Mouse (Mus musculus) lung, embryonic 14.5 days (tissue): Measurements from ENCODE around the gene Fam57b. TPM values are rescaled to one million over a fixed set of nuclear protein-coding genes. Genes with fewer than 3 reads are reported as not detected.

Experiments used
- ATAC-seq: fragments of 200-750 bp; cut with Nextera tagmentation; 2 replicates; pipeline ENCODE4 v1.8.0; 2017; ENCODE audit warnings: mild to moderate bottlenecking, moderate TSS enrichment, moderate library complexity; ENCODE audit not compliant: insufficient read depth
- DNase-seq: peaks from one replicate; pipeline ENCODE4 v3.0.0-alpha.2; 2015
- H3K27ac ChIP-seq: fragments of 300-500 bp; sonication (generic); 2 replicates; pipeline ENCODE4 v1.5.1; 2014; ENCODE audit warnings: low read depth, mild to moderate bottlenecking, moderate library complexity
- H3K27me3 ChIP-seq: fragments of 300-500 bp; sonication (generic); 2 replicates; pipeline ENCODE4 v1.6.1; 2014; ENCODE audit warnings: low read length, control low read depth; ENCODE audit not compliant: insufficient read depth
- H3K36me3 ChIP-seq: fragments of 300-500 bp; sonication (generic); 2 replicates; pipeline ENCODE4 v1.6.1; 2014; ENCODE audit warnings: control low read depth; ENCODE audit not compliant: insufficient read depth
- H3K4me1 ChIP-seq: fragments of 300-500 bp; sonication (generic); 2 replicates; pipeline ENCODE4 v1.6.1; 2014; ENCODE audit warnings: antibody characterized with exemption, control low read depth; ENCODE audit not compliant: insufficient read depth
- H3K4me2 ChIP-seq: fragments of 300-500 bp; sonication (generic); 2 replicates; pipeline ENCODE4 v1.6.1; 2014; ENCODE audit warnings: mild to moderate bottlenecking
- H3K4me3 ChIP-seq: fragments of 300-500 bp; sonication (generic); 2 replicates; pipeline ENCODE4 v1.5.1; 2014; ENCODE audit warnings: low read depth, low read length
- H3K9ac ChIP-seq: fragments of 300-500 bp; sonication (generic); 2 replicates; pipeline ENCODE4 v1.6.1; 2014
- H3K9me3 ChIP-seq: fragments of 300-500 bp; sonication (generic); 2 replicates; pipeline ENCODE4 v1.6.1; 2016; ENCODE audit warnings: low read depth, low read length, control low read depth
- CTCF ChIP-seq: IDR thresholded peaks from 2 replicates; pipeline ENCODE4 v1.5.1; 2016; ENCODE audit warnings: antibody characterized with exemption, low read depth
- WGBS: fragments of 180-500 bp; shearing (Covaris S2); extraction: QIAGEN DNeasy Blood & Tissue Kit; methylation state at CpG from one replicate; pipeline ENCODE4 v1.1.7; 2014; 5-methylcytosine and 5-hydroxymethylcytosine counted together
- polyA plus RNA-seq: library from polyadenylated mRNA; unstranded; fragments of >200 nt; fragmentation: Nextera tagmentation; extraction: Ambion mirVana; gene quantifications from 2 replicates; pipeline ENCODE4 v1.2.1, GENCODE M21; 2014

Gene Fam57b
- 0.17 and 0.88 TPM in 2 replicates for polyA plus RNA-seq

- peak within 1 kb of the TSS; percentile 95 for H3K4me2 ChIP-seq
- whole genome bisulfite sequencing = 13% methylated on average over 20 of the region's 21 CpGs
- peaks cover 39% of the 10 kb centered on the region for H3K36me3 ChIP-seq
- TF ChIP-seq CTCF = no peak
- H3K4me3 ChIP-seq = peak within 1 kb of the TSS; percentile 89
- H3K27ac ChIP-seq = peak within 1 kb of the TSS; percentile 98
- ATAC-seq = no peak
- H3K9me3 ChIP-seq = no peaks in the 10 kb centered on the region
- no peaks in the 10 kb centered on the region for H3K27me3 ChIP-seq
- peak; percentile 19 for DNase-seq
- H3K9ac ChIP-seq = peak within 1 kb of the TSS; percentile 92
- H3K4me1 ChIP-seq = peaks cover 5% of the 10 kb centered on the region
Observed at GRCm38 (mm10) chr7:126797411-126798126, at the start of gene Fam57b. Gene Fam57b (plus strand): TSS chr7:126797668.

GRCm38 (mm10) chr7:126748824-126749223 is 48.6 kb upstream of the Fam57b start:
- Histone ChIP-seq H3K9ac (no peak overlapping the region), H3K4me3 (no peak overlapping the region)

GRCm38 (mm10) chr7:126749582-126750343 is 47.7 kb upstream of the Fam57b start:
- Histone ChIP-seq H3K36me3 (no peaks in the 10 kb centered on the region), H3K27me3 (no peaks in the 10 kb centered on the region), H3K27ac (no peak overlapping the region), H3K9me3 (no peaks in the 10 kb centered on the region), H3K4me3 (no peak overlapping the region), H3K9ac (no peak overlapping the region), H3K4me2 (no peak overlapping the region), H3K4me1 (no peaks in the 10 kb centered on the region)
- ATAC-seq (no peak), DNase-seq (no peak)
- 88% methylated on average over 17 of the region's 17 CpGs for WGBS
- no peak for TF ChIP-seq CTCF

More at GRCm38 (mm10) chr7:126748824-126749223, 48.6 kb upstream of the Fam57b start:
- Histone ChIP-seq H3K36me3 (no peaks in the 10 kb centered on the region), H3K27me3 (no peaks in the 10 kb centered on the region), H3K4me2 (no peak overlapping the region), H3K27ac (0 out of 2 replicates have a peak overlapping the region, but pooled peaks have one; percentile 24), H3K9me3 (no peaks in the 10 kb centered on the region), H3K4me1 (no peaks in the 10 kb centered on the region)
- WGBS = 65% methylated on average over 7 of the region's 7 CpGs
- TF ChIP-seq CTCF = no peak
- ATAC-seq (no peak), DNase-seq (no peak)

GRCm38 (mm10) chr7:126754866-126755265 is 42.6 kb upstream of the Fam57b start:
- H3K27me3 ChIP-seq = no peaks in the 10 kb centered on the region
- DNase-seq = peak; percentile 95
- H3K27ac ChIP-seq = peak overlapping the region; percentile 72; the same call in 1 of the 2 replicates
- H3K4me3 ChIP-seq = no peak overlapping the region
- no peaks in the 10 kb centered on the region for H3K9me3 ChIP-seq
- H3K4me2 ChIP-seq = peak overlapping the region; percentile 40
- 3% methylated on average over 9 of the region's 9 CpGs for WGBS
- peak; percentile 72 for ATAC-seq
- peak; percentile 90 for TF ChIP-seq CTCF
- no peaks in the 10 kb centered on the region for H3K4me1 ChIP-seq
- peak overlapping the region; percentile 44; the same call in 1 of the 2 replicates for H3K9ac ChIP-seq
- no peaks in the 10 kb centered on the region for H3K36me3 ChIP-seq

- no peak overlapping the region for H3K4me3 ChIP-seq
- no peaks in the 10 kb centered on the region for H3K9me3 ChIP-seq
- TF ChIP-seq CTCF = no peak
- H3K27ac ChIP-seq = no peak overlapping the region
- DNase-seq (no peak), ATAC-seq (no peak)
- no peaks in the 10 kb centered on the region for H3K27me3 ChIP-seq
- H3K36me3 ChIP-seq = peaks cover 25% of the 10 kb centered on the region
- no peak overlapping the region for H3K9ac ChIP-seq
- 60% methylated on average over 7 of the region's 7 CpGs for WGBS
- peaks cover 14% of the 10 kb centered on the region for H3K4me1 ChIP-seq
- H3K4me2 ChIP-seq = no peak overlapping the region
Observed at GRCm38 (mm10) chr7:126758539-126758938, 38.9 kb upstream of the Fam57b start.

GRCm38 (mm10) chr7:126759050-126759671 is 38.3 kb upstream of the Fam57b start, which contains the start of gene Mapk3:
Gene Mapk3 (plus strand): TSS chr7:126759601.
- peak; percentile 53 for ATAC-seq
- WGBS = under 1% methylated on average over 21 of the region's 38 CpGs

More at GRCm38 (mm10) chr7:126759050-126759671, 38.3 kb upstream of the Fam57b start, which contains the start of gene Mapk3:
- Histone ChIP-seq H3K4me2 (peak within 1 kb of the TSS; percentile 97), H3K9ac (peak within 1 kb of the TSS; percentile 88), H3K36me3 (peaks cover 32% of the 10 kb centered on the region), H3K4me1 (peaks cover 14% of the 10 kb centered on the region), H3K27me3 (no peaks in the 10 kb centered on the region), H3K4me3 (peak within 1 kb of the TSS; percentile 90), H3K27ac (peak within 1 kb of the TSS; percentile 98), H3K9me3 (no peaks in the 10 kb centered on the region)
- peak; percentile 97 for DNase-seq
- TF ChIP-seq CTCF = peak; percentile 77
